Mouse (Mus musculus) stomach, embryonic 14.5 days (tissue): ENCODE results near the gene 4930442H23Rik. TPM values are rescaled to one million over a fixed set of nuclear protein-coding genes. Genes with fewer than 3 reads are reported as not detected.
A peak's percentile ranks its signal among the peaks of the same experiment; 100 is the strongest.
"Not testable (repeated sequence)": the region's sequence is repeated elsewhere in the genome, so short reads cannot be mapped to it uniquely, and the experiment has no call there.

Source experiments
- ATAC-seq: fragments of 200-750 bp; cut with Nextera tagmentation; 2 replicates; pipeline ENCODE4 v1.8.0; 2017; ENCODE audit warnings: low read depth, moderate TSS enrichment; ENCODE audit not compliant: insufficient number of reproducible peaks, insufficient read depth, low FRiP score
- H3K27ac ChIP-seq: fragments of 300-500 bp; sonication (generic); 2 replicates; pipeline ENCODE4 v1.5.1; 2014; ENCODE audit warnings: mild to moderate bottlenecking, low read length, moderate library complexity, mixed read lengths
- H3K27me3 ChIP-seq: fragments of 300-500 bp; sonication (generic); 2 replicates; pipeline ENCODE4 v1.6.1; 2014; ENCODE audit warnings: low read length, control low read depth, mixed read lengths; ENCODE audit not compliant: control insufficient read depth, insufficient read depth
- H3K36me3 ChIP-seq: fragments of 300-500 bp; sonication (generic); 2 replicates; pipeline ENCODE4 v1.6.1; 2014; ENCODE audit warnings: mild to moderate bottlenecking, control low read depth, low read length, moderate library complexity, mixed read lengths; ENCODE audit not compliant: control insufficient read depth, insufficient read depth
- H3K4me1 ChIP-seq: fragments of 300-500 bp; sonication (generic); 2 replicates; pipeline ENCODE4 v1.6.1; 2014; ENCODE audit warnings: low read length, control low read depth, mixed read lengths; ENCODE audit not compliant: control insufficient read depth, insufficient read depth
- H3K4me2 ChIP-seq: fragments of 300-500 bp; sonication (generic); replicated peaks from 2 replicates; pipeline ENCODE4 v1.6.1; 2014; ENCODE audit warnings: low read depth, low read length, control low read depth
- H3K4me3 ChIP-seq: fragments of 300-500 bp; sonication (generic); 2 replicates; pipeline ENCODE4 v1.5.1; 2014; ENCODE audit warnings: low read depth, low read length, control low read depth
- H3K9ac ChIP-seq: fragments of 300-500 bp; sonication (generic); replicated peaks from 2 replicates; pipeline ENCODE4 v1.6.1; 2014; ENCODE audit warnings: low read depth, mild to moderate bottlenecking, control low read depth, low read length, moderate library complexity, mixed read lengths
- H3K9me3 ChIP-seq: fragments of 300-500 bp; sonication (generic); 2 replicates; pipeline ENCODE4 v1.6.1; 2016; ENCODE audit warnings: low read depth, low read length, control low read depth; ENCODE audit not compliant: control insufficient read depth
- WGBS: fragments of 180-500 bp; shearing (Covaris S2); extraction: QIAGEN DNeasy Blood & Tissue Kit; methylation state at CpG from one replicate; pipeline ENCODE4 v1.1.7; 2014; 5-methylcytosine and 5-hydroxymethylcytosine counted together
- polyA plus RNA-seq: library from polyadenylated mRNA; unstranded; fragments of >200 nt; fragmentation: Nextera tagmentation; extraction: Ambion mirVana; gene quantifications from 2 replicates; pipeline ENCODE4 v1.2.1, GENCODE M21; 2014

The 4930442H23Rik gene
- polyA plus RNA-seq, 1 experiment from 2014 or later = not detected

GRCm38 (mm10) chr10:81221402-81222015 is 37.9 kb upstream of the 4930442H23Rik start:
- Histone ChIP-seq H3K4me2 (no peak overlapping the region), H3K9me3 (no peaks in the 10 kb centered on the region), H3K4me1 (no peaks in the 10 kb centered on the region), H3K9ac (no peak overlapping the region), H3K27me3 (no peaks in the 10 kb centered on the region), H3K27ac (no peak overlapping the region), H3K4me3 (no peak overlapping the region), H3K36me3 (no peaks in the 10 kb centered on the region)
- ATAC-seq = peak; percentile 65; the same call in 1 of the 2 replicates
- 79% methylated on average over 5 of the region's 5 CpGs for WGBS

GRCm38 (mm10) chr10:81217964-81218363 is 34.3 kb upstream of the 4930442H23Rik start:
- no peak for ATAC-seq
- H3K36me3 ChIP-seq = no peaks in the 10 kb centered on the region
- H3K9ac ChIP-seq = no peak overlapping the region
- H3K4me2 ChIP-seq = no peak overlapping the region
- no peak overlapping the region for H3K4me3 ChIP-seq
- H3K9me3 ChIP-seq = no peaks in the 10 kb centered on the region
- H3K27ac ChIP-seq = no peak overlapping the region
- H3K27me3 ChIP-seq = no peaks in the 10 kb centered on the region
- H3K4me1 ChIP-seq = no peaks in the 10 kb centered on the region
- WGBS = 31% methylated on average over 7 of the region's 7 CpGs

- not testable (repeated sequence) for H3K27me3 ChIP-seq, H3K9ac ChIP-seq, H3K4me1 ChIP-seq, H3K27ac ChIP-seq, H3K9me3 ChIP-seq, H3K4me2 ChIP-seq, H3K36me3 ChIP-seq, ATAC-seq, H3K4me3 ChIP-seq
- 17% methylated on average over 1 of the region's 1 CpGs for WGBS
These were observed 33.6 kb upstream of the 4930442H23Rik start for GRCm38 (mm10) chr10:81217267-81217666.

- 89% methylated on average over 6 of the region's 6 CpGs for WGBS
- ATAC-seq = no peak
- H3K4me2 ChIP-seq = no peak overlapping the region
- no peak overlapping the region for H3K4me3 ChIP-seq
- H3K27ac ChIP-seq = no peak overlapping the region
- no peaks in the 10 kb centered on the region for H3K27me3 ChIP-seq
- H3K9me3 ChIP-seq = no peaks in the 10 kb centered on the region
- no peaks in the 10 kb centered on the region for H3K36me3 ChIP-seq
- H3K9ac ChIP-seq = no peak overlapping the region
- H3K4me1 ChIP-seq = no peaks in the 10 kb centered on the region
These were observed 33.2 kb upstream of the 4930442H23Rik start for GRCm38 (mm10) chr10:81216810-81217209.

- no peak overlapping the region for H3K4me3 ChIP-seq
- H3K27me3 ChIP-seq = no peaks in the 10 kb centered on the region
- no peak overlapping the region for H3K27ac ChIP-seq
- H3K4me2 ChIP-seq = no peak overlapping the region
- H3K4me1 ChIP-seq = no peaks in the 10 kb centered on the region
- no peaks in the 10 kb centered on the region for H3K36me3 ChIP-seq
- 88% methylated on average over 6 of the region's 6 CpGs for WGBS
- ATAC-seq = no peak
- H3K9me3 ChIP-seq = no peaks in the 10 kb centered on the region
- no peak overlapping the region for H3K9ac ChIP-seq
These were observed 32.6 kb upstream of the 4930442H23Rik start for GRCm38 (mm10) chr10:81216260-81216659.

- H3K27me3 ChIP-seq = no peaks in the 10 kb centered on the region
- no peaks in the 10 kb centered on the region for H3K9me3 ChIP-seq
- no peak overlapping the region for H3K27ac ChIP-seq
- no peaks in the 10 kb centered on the region for H3K36me3 ChIP-seq
- ATAC-seq = no peak
- no peak overlapping the region for H3K9ac ChIP-seq
- no peaks in the 10 kb centered on the region for H3K4me1 ChIP-seq
- WGBS = 95% methylated on average over 5 of the region's 5 CpGs
- H3K4me2 ChIP-seq = no peak overlapping the region
- no peak overlapping the region for H3K4me3 ChIP-seq
These were observed 26.5 kb upstream of the 4930442H23Rik start for GRCm38 (mm10) chr10:81210154-81210553.

GRCm38 (mm10) chr10:81204137-81204536 is 20.5 kb upstream of the 4930442H23Rik start:
- Histone ChIP-seq H3K27ac (no peak overlapping the region), H3K4me1 (no peaks in the 10 kb centered on the region), H3K36me3 (no peaks in the 10 kb centered on the region), H3K27me3 (no peaks in the 10 kb centered on the region), H3K9me3 (no peaks in the 10 kb centered on the region), H3K4me3 (no peak overlapping the region), H3K4me2 (no peak overlapping the region), H3K9ac (no peak overlapping the region)
- 73% methylated on average over 4 of the region's 4 CpGs for WGBS
- ATAC-seq = no peak

GRCm38 (mm10) chr10:81202978-81203720 is 19.5 kb upstream of the 4930442H23Rik start:
- no peaks in the 10 kb centered on the region for H3K36me3 ChIP-seq
- H3K27ac ChIP-seq = no peak overlapping the region
- no peaks in the 10 kb centered on the region for H3K9me3 ChIP-seq
- H3K4me3 ChIP-seq = no peak overlapping the region
- peak; percentile 47; the same call in 1 of the 2 replicates for ATAC-seq
- H3K27me3 ChIP-seq = no peaks in the 10 kb centered on the region
- 63% methylated on average over 8 of the region's 8 CpGs for WGBS
- no peaks in the 10 kb centered on the region for H3K4me1 ChIP-seq
- H3K9ac ChIP-seq = no peak overlapping the region
- no peak overlapping the region for H3K4me2 ChIP-seq
